Mouse (Mus musculus) limb, embryonic 11.5 days (tissue): ENCODE measurements around the gene Zfp62. TPM values are rescaled to one million over a fixed set of nuclear protein-coding genes. Genes with fewer than 3 reads are reported as not detected.

Experiments
- ATAC-seq: fragments of 200-750 bp; cut with Nextera tagmentation; 2 replicates; pipeline ENCODE4 v1.8.0; 2017; ENCODE audit warnings: low read depth; ENCODE audit not compliant: insufficient number of reproducible peaks, low FRiP score, low TSS enrichment
- DNase-seq: peaks from one replicate; pipeline ENCODE4 v3.0.0-alpha.2; 2015; ENCODE audit warnings: low spot score
- H3K27ac ChIP-seq: fragments of 300-500 bp; sonication (generic); replicated peaks from 2 replicates; pipeline ENCODE4 v1.5.1; 2014; ENCODE audit warnings: low read depth, mild to moderate bottlenecking, low read length
- H3K27me3 ChIP-seq: fragments of 300-500 bp; sonication (generic); 2 replicates; pipeline ENCODE4 v1.6.1; 2014; ENCODE audit warnings: mild to moderate bottlenecking, low read length, mixed read lengths; ENCODE audit not compliant: control insufficient read depth, insufficient read depth
- H3K36me3 ChIP-seq: fragments of 300-500 bp; sonication (generic); 2 replicates; pipeline ENCODE4 v1.6.1; 2014; ENCODE audit warnings: mild to moderate bottlenecking, low read length, moderate library complexity, mixed read lengths; ENCODE audit not compliant: control insufficient read depth, insufficient read depth
- H3K4me1 ChIP-seq: fragments of 300-500 bp; sonication (generic); 2 replicates; pipeline ENCODE4 v1.6.1; 2014; ENCODE audit warnings: low read length, mixed read lengths; ENCODE audit not compliant: control insufficient read depth, insufficient read depth
- H3K4me2 ChIP-seq: fragments of 300-500 bp; sonication (generic); 2 replicates; pipeline ENCODE4 v1.6.1; 2014; ENCODE audit warnings: low read depth, mild to moderate bottlenecking, moderate library complexity; ENCODE audit not compliant: severe bottlenecking
- H3K4me3 ChIP-seq: fragments of 300-500 bp; sonication (generic); 2 replicates; pipeline ENCODE4 v1.5.1; 2014; ENCODE audit warnings: low read depth, low read length
- H3K9ac ChIP-seq: fragments of 300-500 bp; sonication (generic); 2 replicates; pipeline ENCODE4 v1.6.1; 2014; ENCODE audit warnings: mild to moderate bottlenecking, low read length
- H3K9me3 ChIP-seq: fragments of 300-500 bp; sonication (generic); 2 replicates; pipeline ENCODE4 v1.6.1; 2016; ENCODE audit warnings: low read length; ENCODE audit not compliant: control insufficient read depth
- WGBS: fragments of 180-500 bp; shearing (Covaris S2); extraction: QIAGEN DNeasy Blood & Tissue Kit; methylation state at CpG from one replicate; pipeline ENCODE4 v1.1.7; 2014; 5-methylcytosine and 5-hydroxymethylcytosine counted together
- polyA plus RNA-seq: library from polyadenylated mRNA; unstranded; fragments of >200 nt; fragmentation: Nextera tagmentation; extraction: Ambion mirVana; gene quantifications from 2 replicates; pipeline ENCODE4 v1.2.1, GENCODE M21; 2014

The Zfp62 gene
- polyA plus RNA-seq, 1 experiment from 2014 or later: 54.1 TPM

DNA sequence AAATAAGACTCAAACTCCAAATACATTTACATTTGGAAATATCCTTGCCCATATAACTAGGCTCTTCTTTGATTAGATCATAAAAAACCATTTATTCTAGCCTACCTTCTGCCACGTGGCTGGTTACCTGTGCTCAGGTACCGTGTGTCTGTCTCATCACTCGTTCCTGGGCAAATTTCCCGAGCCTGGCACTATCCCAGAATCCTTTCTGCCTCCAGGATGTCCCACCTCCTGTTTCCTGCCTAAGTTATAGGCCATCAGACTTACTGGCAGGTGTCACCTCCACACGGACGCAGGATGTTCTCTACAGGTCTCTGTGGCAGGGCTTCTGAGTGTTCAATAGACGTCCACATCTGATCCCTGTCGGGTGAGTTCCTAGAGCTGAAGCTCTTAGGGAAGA lies 62.0 kb downstream of the Zfp62 start:
- peaks cover 12% of the 10 kb centered on the region; the same call in 1 of the 2 replicates for H3K36me3 ChIP-seq
- 86% methylated on average over 8 of the region's 8 CpGs for WGBS
- DNase-seq: no peak
- H3K4me2 ChIP-seq: no peak overlapping the region
- no peak overlapping the region for H3K27ac ChIP-seq
- H3K4me3 ChIP-seq: no peak overlapping the region
- H3K9ac ChIP-seq: no peak overlapping the region
- H3K27me3 ChIP-seq: no peaks in the 10 kb centered on the region
- no peaks in the 10 kb centered on the region for H3K4me1 ChIP-seq
- no peaks in the 10 kb centered on the region for H3K9me3 ChIP-seq
- ATAC-seq: no peak

DNA sequence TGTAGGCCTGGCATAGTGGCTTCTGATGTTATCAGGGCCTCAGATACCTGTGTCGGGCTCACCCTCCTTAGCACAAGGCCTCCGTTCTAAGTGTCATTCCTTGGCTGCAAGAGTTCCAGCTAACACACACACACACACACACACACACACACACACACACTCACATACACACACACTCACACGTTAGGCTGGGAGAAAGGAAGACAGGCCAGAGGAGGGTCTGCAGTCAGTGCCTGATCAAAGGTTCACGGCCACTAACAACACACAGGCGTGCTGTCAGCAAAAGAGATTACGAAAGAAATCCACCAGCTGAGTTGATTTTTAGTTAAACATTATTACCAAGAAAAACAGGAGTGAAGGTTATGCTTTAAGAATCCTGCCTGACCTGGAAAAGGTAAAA lies 63.6 kb downstream of the Zfp62 start:
- Histone ChIP-seq H3K4me2 (no peak overlapping the region), H3K27ac (no peak overlapping the region), H3K9ac (no peak overlapping the region), H3K4me3 (no peak overlapping the region), H3K36me3 (peaks cover 6% of the 10 kb centered on the region; the same call in 1 of the 2 replicates), H3K4me1 (no peaks in the 10 kb centered on the region), H3K9me3 (no peaks in the 10 kb centered on the region), H3K27me3 (no peaks in the 10 kb centered on the region)
- ATAC-seq: no peak
- WGBS: 82% methylated on average over 6 of the region's 6 CpGs
- DNase-seq: no peak

DNA sequence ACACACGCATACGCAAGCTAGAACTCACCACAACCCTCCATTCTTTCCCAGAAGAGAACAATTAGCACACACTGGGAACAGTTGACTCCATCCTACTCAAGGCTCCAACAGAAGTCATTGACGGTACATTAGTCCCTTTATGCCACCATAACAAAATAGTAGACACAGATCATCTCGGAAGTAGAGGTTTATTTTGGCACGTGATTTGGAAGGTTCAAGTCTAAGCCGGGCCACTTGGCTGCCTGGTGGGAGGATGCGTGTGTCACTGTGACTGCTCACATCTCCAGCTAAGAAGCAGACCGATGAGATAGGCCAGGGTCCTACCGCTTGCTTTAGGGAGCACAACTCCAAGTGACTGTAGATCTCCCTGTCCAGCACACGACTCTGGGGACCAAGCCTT lies 64.2 kb downstream of the Zfp62 start:
- H3K27ac ChIP-seq: no peak overlapping the region
- H3K27me3 ChIP-seq: no peaks in the 10 kb centered on the region
- ATAC-seq (no peak), DNase-seq (no peak)
- H3K4me1 ChIP-seq: no peaks in the 10 kb centered on the region
- H3K9me3 ChIP-seq: no peaks in the 10 kb centered on the region
- no peak overlapping the region for H3K4me3 ChIP-seq
- WGBS: 93% methylated on average over 10 of the region's 10 CpGs
- H3K9ac ChIP-seq: no peak overlapping the region
- H3K4me2 ChIP-seq: no peak overlapping the region
- peaks cover 1% of the 10 kb centered on the region; the same call in 1 of the 2 replicates for H3K36me3 ChIP-seq

DNA sequence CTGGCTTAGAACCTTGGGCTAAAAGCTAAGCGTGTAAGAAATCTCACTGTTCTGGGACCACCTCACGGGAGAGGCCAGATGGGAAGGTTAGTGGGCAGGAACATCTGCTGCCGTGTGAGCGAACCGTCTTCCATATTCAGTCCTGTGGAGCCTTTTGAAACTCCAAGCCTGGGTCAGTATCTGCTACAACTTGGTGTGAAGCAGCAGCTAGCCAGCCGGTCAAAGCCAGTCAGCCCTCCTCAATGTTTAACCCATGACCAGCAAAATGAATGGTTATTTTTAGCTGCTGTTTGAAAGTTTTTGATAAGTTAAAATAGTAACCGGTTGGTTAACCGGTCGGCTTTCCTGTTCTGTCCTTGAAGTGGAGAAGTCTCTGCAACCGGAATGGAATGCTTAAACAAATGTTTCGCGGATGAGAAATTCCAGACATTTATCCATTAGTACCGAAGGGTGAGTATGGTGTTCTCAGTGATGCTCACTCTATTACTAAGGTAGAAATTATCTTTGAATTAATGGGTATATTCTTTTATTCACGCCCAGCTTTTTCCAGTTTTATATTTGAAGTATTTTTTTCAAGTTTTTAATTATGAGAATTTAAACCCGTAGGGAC lies 65.0 kb downstream of the Zfp62 start:
- no peaks in the 10 kb centered on the region for H3K4me1 ChIP-seq
- H3K4me2 ChIP-seq: no peak overlapping the region
- DNase-seq: no peak
- H3K9ac ChIP-seq: no peak overlapping the region
- H3K36me3 ChIP-seq: no peaks in the 10 kb centered on the region; the same call in 1 of the 2 replicates
- H3K4me3 ChIP-seq: no peak overlapping the region
- H3K27ac ChIP-seq: no peak overlapping the region
- H3K9me3 ChIP-seq: no peaks in the 10 kb centered on the region
- no peak for ATAC-seq
- WGBS: 89% methylated on average over 15 of the region's 15 CpGs
- H3K27me3 ChIP-seq: no peaks in the 10 kb centered on the region

Other genes starting within 250 kb of the Zfp62 start
- gene Olfr56, start 224.4 kb upstream of the Zfp62 start, polyA plus RNA-seq: not detected in 2 replicates
- gene 9930111J21Rik1, start 223.9 kb upstream of the Zfp62 start, polyA plus RNA-seq: 0.12 TPM in 1 of 2 replicates, not detected in the other
- gene Gm12185, start 211.1 kb upstream of the Zfp62 start, polyA plus RNA-seq: not detected in 2 replicates
- gene Tgtp1, start 209.1 kb upstream of the Zfp62 start, polyA plus RNA-seq: not detected in 2 replicates
- 0.03 and 0.17 TPM in 2 replicates for gene 9930111J21Rik2, start 152.1 kb upstream of the Zfp62 start, polyA plus RNA-seq
- not detected in 2 replicates for gene Tgtp2, start 139.1 kb upstream of the Zfp62 start, polyA plus RNA-seq
- gene Ifi47, start 126.7 kb upstream of the Zfp62 start, polyA plus RNA-seq: 0.51 and 0.61 TPM in 2 replicates
- not detected in 2 replicates for gene Olfr1396, start 88.4 kb upstream of the Zfp62 start, polyA plus RNA-seq
- gene Olfr1395, start 61.0 kb upstream of the Zfp62 start, polyA plus RNA-seq: not detected in 2 replicates
- not detected in 2 replicates for gene Olfr1394, start 48.9 kb upstream of the Zfp62 start, polyA plus RNA-seq
- 0.88 and 0.91 TPM in 2 replicates for gene Btnl9, start 16.1 kb upstream of the Zfp62 start, polyA plus RNA-seq
- gene Mgat1, start 40.9 kb downstream of the Zfp62 start, polyA plus RNA-seq: 33.8 and 41.1 TPM in 2 replicates
- 0.06 TPM in 1 of 2 replicates, not detected in the other for gene Olfr1393, start 75.0 kb downstream of the Zfp62 start, polyA plus RNA-seq
- not detected in 2 replicates for gene Olfr1392, start 82.0 kb downstream of the Zfp62 start, polyA plus RNA-seq
- not detected in 2 replicates for gene Olfr10, start 101.4 kb downstream of the Zfp62 start, polyA plus RNA-seq
- not detected in 2 replicates for gene Olfr1391, start 119.5 kb downstream of the Zfp62 start, polyA plus RNA-seq
- not detected in 2 replicates for gene Olfr1390, start 131.9 kb downstream of the Zfp62 start, polyA plus RNA-seq
- gene Olfr1389, start 219.8 kb downstream of the Zfp62 start, polyA plus RNA-seq: not detected in 2 replicates
- 0.11 and 0.14 TPM in 2 replicates for gene Olfr1388, start 233.3 kb downstream of the Zfp62 start, polyA plus RNA-seq